Mouse (Mus musculus): Measurements from ENCODE around the gene Map3k11.

DNA sequence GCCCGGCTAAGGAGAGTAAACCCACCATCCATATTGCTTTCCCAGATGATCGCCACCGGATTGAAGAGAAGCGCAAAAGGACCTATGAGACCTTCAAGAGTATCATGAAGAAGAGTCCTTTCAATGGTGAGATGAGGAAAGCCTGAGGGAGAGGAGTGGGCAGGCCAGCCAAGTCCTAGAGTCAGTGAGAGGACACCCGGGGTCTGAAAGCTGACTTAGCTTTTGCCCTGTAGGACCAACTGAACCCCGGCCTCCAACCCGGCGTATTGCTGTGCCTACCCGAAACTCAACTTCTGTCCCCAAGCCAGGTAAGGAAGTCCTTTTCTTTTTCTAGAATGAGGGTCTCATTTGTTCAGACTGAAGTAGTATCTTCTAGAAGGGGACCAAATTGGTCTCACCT lies 43.3 kb upstream of the Map3k11 start:
- TF ChIP-seq CTCF (IDR thresholded peaks at IDR 0.05; ENCODE audit: extremely low read depth, insufficient read depth, low read length) (no peak), POLR2A (IDR thresholded peaks at IDR 0.05; ENCODE audit: extremely low read depth, insufficient read depth, low read length) (no peak)
